ENCODE assay signal across 17 mouse cellular contexts in the genomic region with DNA sequence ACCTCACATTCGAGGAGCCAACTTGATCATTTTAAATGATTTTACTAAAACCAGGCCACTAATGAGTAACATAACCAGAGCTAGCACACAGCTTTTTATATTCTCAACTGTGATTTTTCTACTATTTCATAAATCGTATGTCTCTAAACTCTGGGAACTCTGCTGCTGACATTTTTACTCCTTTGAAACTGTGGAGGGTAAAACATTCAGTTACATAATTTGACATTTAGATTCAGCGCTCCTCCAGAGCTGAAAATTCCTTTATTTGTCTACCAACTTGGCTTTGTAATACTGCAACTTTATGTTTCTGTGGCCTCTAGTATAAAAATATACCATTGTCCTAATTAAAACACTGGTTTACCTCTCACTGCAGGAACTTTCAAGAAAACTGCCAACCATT.
"Had no signal": no experiment of that assay in that cellular context is flagged by ENCODE, and none has a peak within 500 bp of the region (broad histone marks: within the 10 kb centered on the region; RNA-seq: fewer than 3 reads in every experiment).

No protein-coding gene starts in this region.

- ATAC-seq: hindbrain, postnatal 0 days; intestine, embryonic 16.5 days; liver, embryonic 12.5 days had no signal

- DNase-seq: gastrocnemius, postnatal 14 days; gastrocnemius, postnatal 36 days; heart, adult 11 months; heart, adult 2 months; heart, postnatal 14 days; heart, postnatal 36 days; kidney, adult 11 months; kidney, adult 2 months; kidney, adult 9 months; kidney, postnatal 14 days; kidney, postnatal 36 days; layer of hippocampus, adult 9-11 months; layer of hippocampus, postnatal 36 days; left cerebral cortex, postnatal 4 days had no signal
